Mouse (Mus musculus) liver, embryonic 16.5 days (tissue): ENCODE data around the gene Tenm3. TPM values are rescaled to one million over a fixed set of nuclear protein-coding genes. Genes with fewer than 3 reads are reported as not detected.

Source experiments
- ATAC-seq: fragments of 200-750 bp; cut with Nextera tagmentation; 2 replicates; pipeline ENCODE4 v1.8.0; 2017; ENCODE audit warnings: low read depth, mild to moderate bottlenecking, moderate number of reproducible peaks, moderate library complexity
- H3K27ac ChIP-seq: fragments of 300-500 bp; sonication (generic); 2 replicates; pipeline ENCODE4 v1.5.1; 2014; ENCODE audit warnings: mild to moderate bottlenecking, low read length
- H3K27me3 ChIP-seq: fragments of 300-500 bp; sonication (generic); 2 replicates; pipeline ENCODE4 v1.6.1; 2014; ENCODE audit warnings: low read depth, low read length, mixed read lengths; ENCODE audit not compliant: control insufficient read depth, insufficient read depth
- H3K36me3 ChIP-seq: fragments of 300-500 bp; sonication (generic); 2 replicates; pipeline ENCODE4 v1.6.1; 2014; ENCODE audit warnings: mild to moderate bottlenecking; ENCODE audit not compliant: control insufficient read depth, insufficient read depth
- H3K4me1 ChIP-seq: fragments of 300-500 bp; sonication (generic); 2 replicates; pipeline ENCODE4 v1.6.1; 2014; ENCODE audit warnings: low read depth, low read length, mixed read lengths; ENCODE audit not compliant: control insufficient read depth
- H3K4me2 ChIP-seq: fragments of 300-500 bp; sonication (generic); 2 replicates; pipeline ENCODE4 v1.6.1; 2014; ENCODE audit warnings: low read depth, low read length, mixed read lengths
- H3K4me3 ChIP-seq: fragments of 300-500 bp; sonication (generic); 2 replicates; pipeline ENCODE4 v1.5.1; 2014; ENCODE audit warnings: low read depth, mild to moderate bottlenecking, low read length
- H3K9ac ChIP-seq: fragments of 300-500 bp; sonication (generic); 2 replicates; pipeline ENCODE4 v1.6.1; 2014; ENCODE audit warnings: low read depth, low read length
- H3K9me3 ChIP-seq: fragments of 300-500 bp; sonication (generic); replicated peaks from 2 replicates; pipeline ENCODE4 v1.6.1; 2016; ENCODE audit warnings: low read length; ENCODE audit not compliant: control insufficient read depth
- WGBS: fragments of 180-500 bp; shearing (Covaris S2); extraction: QIAGEN DNeasy Blood & Tissue Kit; methylation state at CpG from one replicate; pipeline ENCODE4 v1.1.7; 2014; ENCODE audit not compliant: insufficient replicate concordance; 5-methylcytosine and 5-hydroxymethylcytosine counted together
- polyA plus RNA-seq: library from polyadenylated mRNA; unstranded; fragments of >200 nt; fragmentation: Nextera tagmentation; extraction: Ambion mirVana; gene quantifications from 2 replicates; pipeline ENCODE4 v1.2.1, GENCODE M21; 2015

Tenm3 gene
- polyA plus RNA-seq, 1 experiment from 2014 or later = 6.0 TPM

DNA sequence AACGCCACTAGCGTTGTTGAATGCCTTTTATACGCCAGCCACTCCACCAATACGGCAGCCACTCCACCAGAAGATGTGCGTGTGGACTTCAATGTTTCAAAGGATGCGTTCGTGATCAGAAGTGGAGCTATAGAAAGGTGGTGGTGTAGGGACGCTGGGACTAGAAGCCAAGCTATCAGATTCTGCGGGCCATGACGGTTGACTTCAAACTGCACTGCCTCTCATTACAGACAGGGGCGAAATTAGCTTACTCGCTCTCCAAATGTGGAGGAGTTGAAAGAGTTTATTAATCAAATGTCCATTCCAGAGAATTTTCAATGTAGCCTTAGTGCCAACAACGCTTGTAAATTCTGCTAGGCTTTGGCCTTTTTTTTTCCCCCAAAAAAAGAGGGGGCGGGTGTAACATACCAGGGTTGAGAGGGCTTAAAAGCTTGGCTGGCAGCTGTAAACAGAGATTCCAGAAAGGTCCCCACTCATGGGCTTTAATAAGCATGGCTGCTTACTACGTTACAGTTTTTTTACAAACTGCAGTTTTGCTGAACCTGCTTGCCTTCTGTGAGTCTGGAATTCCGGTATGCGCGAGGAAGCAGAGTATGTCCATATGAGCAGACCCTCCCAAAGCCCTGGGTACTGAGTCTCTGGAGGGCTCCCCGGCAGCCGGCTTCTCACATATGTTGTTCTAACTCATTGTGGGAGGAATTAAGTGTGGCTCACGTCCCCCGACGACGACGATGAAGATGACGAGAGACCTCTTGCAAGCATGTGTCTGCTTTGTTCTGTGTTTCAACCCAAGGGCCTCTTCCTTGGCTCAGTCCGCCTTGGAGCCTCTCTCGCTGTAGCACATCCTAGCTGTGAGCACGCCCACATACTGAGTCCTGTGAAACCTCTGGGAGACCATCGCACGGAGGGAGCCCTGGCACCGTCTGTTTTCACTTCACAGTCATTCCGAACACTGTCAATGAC is 361.8 kb downstream of the Tenm3 start:
- no peaks in the 10 kb centered on the region; the same call in none of the 2 replicates for H3K4me1 ChIP-seq
- no peak overlapping the region for H3K4me2 ChIP-seq
- 74% methylated on average over 33 of the region's 33 CpGs for WGBS
- H3K27me3 ChIP-seq = no peaks in the 10 kb centered on the region
- no peak overlapping the region for H3K4me3 ChIP-seq
- no peak overlapping the region for H3K27ac ChIP-seq
- ATAC-seq = no peak
- H3K36me3 ChIP-seq = no peaks in the 10 kb centered on the region
- no peaks in the 10 kb centered on the region for H3K9me3 ChIP-seq
- no peak overlapping the region for H3K9ac ChIP-seq

DNA sequence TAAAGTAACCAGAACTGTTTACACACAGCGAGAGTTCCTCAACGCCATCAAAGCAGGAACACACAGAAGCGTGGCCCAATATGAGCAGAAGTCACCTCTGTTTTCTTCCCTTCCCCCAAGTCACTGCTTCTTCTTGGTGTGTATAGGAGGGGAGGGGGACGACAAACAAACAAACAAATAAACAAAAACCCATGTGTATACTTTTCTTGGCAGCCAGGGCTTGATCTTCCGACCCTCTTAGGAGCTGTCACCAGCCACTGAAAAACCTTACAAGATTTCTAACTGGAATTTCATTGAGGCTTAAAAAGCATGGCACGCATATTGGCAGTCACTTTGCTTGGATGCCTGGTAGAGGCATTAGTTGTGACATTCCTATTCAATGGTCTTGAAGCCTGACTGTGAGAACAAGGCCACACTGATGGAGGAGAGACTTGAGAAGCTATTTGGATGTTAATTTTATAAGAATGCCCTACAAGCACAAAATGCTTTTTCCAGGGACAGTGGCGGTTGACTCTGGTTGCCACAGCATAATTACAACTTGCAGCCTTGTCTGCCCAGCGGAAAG is 366.3 kb downstream of the Tenm3 start:
- 49% methylated on average over 8 of the region's 8 CpGs for WGBS
- no peak overlapping the region for H3K27ac ChIP-seq
- H3K9me3 ChIP-seq = no peaks in the 10 kb centered on the region
- no peak overlapping the region for H3K9ac ChIP-seq
- H3K36me3 ChIP-seq = no peaks in the 10 kb centered on the region
- H3K4me2 ChIP-seq = 0 out of 2 replicates have a peak overlapping the region, but pooled peaks have one; percentile 30
- no peak for ATAC-seq
- no peaks in the 10 kb centered on the region; the same call in none of the 2 replicates for H3K4me1 ChIP-seq
- no peak overlapping the region for H3K4me3 ChIP-seq
- H3K27me3 ChIP-seq = no peaks in the 10 kb centered on the region

DNA sequence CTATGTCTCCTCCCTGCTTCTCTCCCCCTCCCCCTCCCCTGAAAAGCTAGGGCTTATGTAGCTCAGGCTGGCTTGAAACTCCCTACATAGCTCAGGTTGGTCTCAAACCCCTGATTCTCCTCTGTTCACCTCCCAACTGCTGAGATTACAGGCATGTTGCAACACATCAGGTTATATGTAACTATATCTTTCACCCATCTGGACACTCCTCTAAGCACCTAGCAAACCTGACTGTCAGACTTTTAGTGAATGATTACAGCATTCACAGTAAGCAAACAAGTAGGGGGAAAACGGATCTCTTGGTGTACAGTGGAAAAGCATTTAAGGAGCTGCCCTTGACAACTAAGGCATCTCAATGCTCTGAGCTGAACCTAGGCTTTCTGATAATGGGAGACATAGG is 366.9 kb downstream of the Tenm3 start:
- ATAC-seq = peak; percentile 80
- Histone ChIP-seq H3K27ac (no peak overlapping the region), H3K4me1 (no peaks in the 10 kb centered on the region; the same call in none of the 2 replicates), H3K9me3 (no peaks in the 10 kb centered on the region), H3K27me3 (no peaks in the 10 kb centered on the region), H3K9ac (no peak overlapping the region), H3K4me2 (0 out of 2 replicates have a peak overlapping the region, but pooled peaks have one; percentile 30), H3K4me3 (no peak overlapping the region), H3K36me3 (no peaks in the 10 kb centered on the region)
- 39% methylated on average over 1 of the region's 1 CpGs for WGBS

DNA sequence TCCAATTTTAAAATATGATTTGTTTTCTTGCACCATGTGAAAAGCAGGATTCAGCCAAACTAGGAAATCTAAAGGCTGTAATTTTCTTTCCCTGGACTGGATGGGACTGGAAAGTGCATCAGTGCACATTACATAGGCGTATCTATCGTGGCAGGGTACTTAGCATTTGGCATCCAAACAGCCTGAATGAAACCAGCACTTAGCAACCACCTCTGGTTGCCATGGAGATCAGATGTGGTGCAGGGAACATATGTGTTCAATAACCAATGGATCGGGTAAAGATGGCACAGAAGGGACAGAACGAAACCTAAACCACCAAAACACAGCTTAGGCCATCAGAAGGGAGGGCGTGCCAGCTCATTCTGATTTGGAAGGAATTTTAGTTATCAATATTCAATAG is 376.1 kb downstream of the Tenm3 start:
- no peak for ATAC-seq

DNA sequence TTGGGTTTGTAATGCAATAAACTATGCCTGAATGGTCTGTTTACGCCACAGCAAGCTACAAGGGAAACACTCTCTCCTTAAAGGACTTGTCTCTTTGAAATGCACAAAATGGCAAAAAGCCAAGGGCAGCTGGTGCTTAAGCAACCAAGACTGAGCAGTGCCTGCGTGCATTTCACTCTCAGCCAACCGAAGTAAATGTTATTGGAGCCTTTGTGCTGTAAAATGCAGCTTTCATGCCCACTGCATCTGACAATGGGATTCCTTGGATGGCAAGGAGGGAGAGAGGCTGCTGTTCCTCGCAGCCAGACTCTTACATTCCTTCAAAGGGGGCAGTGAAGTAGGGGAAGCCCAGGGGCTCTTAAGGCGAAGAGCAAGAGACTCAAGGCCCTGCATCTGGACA is 385.4 kb downstream of the Tenm3 start:
- no peak overlapping the region for H3K9ac ChIP-seq
- no peaks in the 10 kb centered on the region for H3K27me3 ChIP-seq
- no peak overlapping the region for H3K4me3 ChIP-seq
- no peak overlapping the region for H3K27ac ChIP-seq
- ATAC-seq = no peak
- H3K36me3 ChIP-seq = no peaks in the 10 kb centered on the region
- WGBS = 38% methylated on average over 5 of the region's 5 CpGs
- no peaks in the 10 kb centered on the region for H3K9me3 ChIP-seq
- no peak overlapping the region for H3K4me2 ChIP-seq
- H3K4me1 ChIP-seq = no peaks in the 10 kb centered on the region

More for the DNA sequence above, 376.1 kb downstream of the Tenm3 start:
- Histone ChIP-seq H3K4me1 (no peaks in the 10 kb centered on the region), H3K9me3 (no peaks in the 10 kb centered on the region; the same call in 1 of the 2 replicates), H3K36me3 (no peaks in the 10 kb centered on the region), H3K4me3 (no peak overlapping the region), H3K27me3 (no peaks in the 10 kb centered on the region), H3K9ac (no peak overlapping the region), H3K27ac (no peak overlapping the region), H3K4me2 (no peak overlapping the region)
- WGBS = 74% methylated on average over 5 of the region's 5 CpGs

DNA sequence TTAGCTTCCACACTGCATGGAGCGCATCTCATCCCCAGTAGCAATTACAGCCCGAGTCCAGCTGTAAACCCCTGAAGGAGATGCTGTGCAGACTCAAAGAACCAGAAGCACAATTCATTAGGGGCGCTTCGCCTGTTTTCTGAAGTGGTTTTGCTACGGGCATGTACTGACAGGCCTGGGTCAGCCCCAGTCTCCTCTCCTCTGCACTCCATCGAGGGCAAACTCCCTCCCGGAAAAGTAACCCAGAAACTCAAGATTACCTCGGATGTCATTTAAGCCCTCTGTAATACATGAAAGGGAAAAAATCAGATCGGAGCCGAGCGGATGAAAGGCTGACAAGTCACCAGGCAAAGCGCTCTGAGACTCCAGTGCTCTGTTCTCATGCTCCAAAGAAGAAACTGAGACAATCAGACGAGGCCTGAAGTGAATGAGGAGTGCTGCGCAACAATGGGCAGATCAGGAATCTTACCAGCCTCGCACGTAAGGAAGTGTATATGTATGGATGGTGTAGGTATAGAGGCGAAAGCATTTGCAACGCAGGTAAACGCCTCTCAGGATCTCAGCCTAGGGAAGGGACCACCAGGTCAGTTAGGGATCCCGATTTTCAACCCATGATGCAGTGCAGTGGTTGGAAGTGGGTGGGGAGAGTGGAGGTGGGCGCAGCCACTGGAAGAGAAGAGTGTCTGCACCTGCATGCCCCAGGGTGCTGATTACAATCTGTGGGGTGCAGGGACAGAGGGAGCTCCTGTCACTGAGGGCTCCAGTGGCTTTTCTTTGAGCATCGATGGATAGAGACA is 387.2 kb downstream of the Tenm3 start:
- H3K27ac ChIP-seq = no peak overlapping the region
- H3K9me3 ChIP-seq = no peaks in the 10 kb centered on the region
- ATAC-seq = no peak
- H3K4me2 ChIP-seq = no peak overlapping the region
- H3K4me1 ChIP-seq = no peaks in the 10 kb centered on the region
- no peak overlapping the region for H3K4me3 ChIP-seq
- WGBS = 54% methylated on average over 22 of the region's 22 CpGs
- no peaks in the 10 kb centered on the region for H3K36me3 ChIP-seq
- no peak overlapping the region for H3K9ac ChIP-seq
- no peaks in the 10 kb centered on the region for H3K27me3 ChIP-seq

DNA sequence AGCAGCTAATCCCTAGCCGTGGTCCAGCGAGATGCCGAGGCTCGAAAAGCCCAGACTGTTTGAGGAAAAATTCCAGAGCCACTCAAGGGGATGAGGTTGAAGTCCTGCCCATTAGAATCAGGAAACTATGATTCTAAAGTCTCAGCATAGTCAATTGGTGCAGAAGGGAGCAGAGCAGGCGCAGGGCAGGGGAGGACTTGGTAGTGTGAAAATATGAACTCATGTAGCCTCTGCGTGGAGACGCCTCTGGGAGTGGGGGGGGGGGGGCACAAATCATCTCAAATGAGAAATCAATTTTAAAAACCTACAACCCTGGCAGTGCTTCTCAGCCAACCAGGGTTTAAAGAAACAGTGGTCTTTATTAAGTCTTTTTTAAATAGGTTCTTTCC is 392.5 kb downstream of the Tenm3 start:
- WGBS = 60% methylated on average over 7 of the region's 7 CpGs
- no peak for ATAC-seq

DNA sequence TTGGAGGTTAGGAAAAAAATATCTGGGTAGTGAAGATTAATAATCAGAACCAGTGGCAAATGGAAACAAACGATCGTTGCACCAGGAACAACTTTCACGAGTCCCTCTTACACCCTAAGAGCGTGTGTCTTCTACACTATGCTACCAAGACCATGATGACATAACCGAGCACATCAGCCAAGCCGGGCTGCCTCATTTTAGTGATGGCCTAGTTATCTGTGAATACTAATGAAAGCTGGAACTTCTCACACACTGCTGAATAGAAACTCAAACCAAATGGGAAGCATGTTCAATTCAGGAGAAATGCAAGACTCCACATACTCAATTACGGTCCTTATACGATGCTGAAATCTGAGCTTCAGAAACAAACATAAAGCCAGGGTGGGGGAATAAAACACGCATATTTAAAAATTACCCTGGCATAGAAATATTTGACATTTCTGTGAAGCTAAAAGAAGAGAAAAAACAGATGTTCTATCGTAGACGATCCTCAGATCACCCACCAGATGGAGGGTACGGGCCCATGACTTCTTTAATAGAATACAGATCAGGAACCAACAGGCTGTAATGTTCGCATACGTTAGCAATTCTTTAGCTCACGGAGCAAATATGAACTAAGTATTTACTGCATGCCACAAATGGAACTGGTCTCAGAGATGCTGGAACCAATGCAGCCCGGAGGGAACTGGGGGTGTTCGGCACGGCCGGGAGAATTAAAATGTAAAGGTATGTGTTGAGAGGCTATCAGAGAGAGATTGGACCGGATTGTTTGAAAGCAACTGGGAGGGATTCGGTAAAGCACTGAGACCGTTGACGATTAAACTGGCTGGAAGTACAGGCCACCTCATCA is 393.1 kb downstream of the Tenm3 start:
- no peaks in the 10 kb centered on the region for H3K4me1 ChIP-seq
- 75% methylated on average over 23 of the region's 23 CpGs for WGBS
- no peak for ATAC-seq

More for the DNA sequence above, 392.5 kb downstream of the Tenm3 start:
- H3K27ac ChIP-seq = no peak overlapping the region
- H3K4me1 ChIP-seq = no peaks in the 10 kb centered on the region
- no peak overlapping the region for H3K4me3 ChIP-seq
- H3K9ac ChIP-seq = no peak overlapping the region
- H3K9me3 ChIP-seq = no peaks in the 10 kb centered on the region
- H3K27me3 ChIP-seq = no peaks in the 10 kb centered on the region
- no peaks in the 10 kb centered on the region for H3K36me3 ChIP-seq
- H3K4me2 ChIP-seq = no peak overlapping the region

More for the DNA sequence above, 393.1 kb downstream of the Tenm3 start:
- Histone ChIP-seq H3K36me3 (no peaks in the 10 kb centered on the region), H3K4me2 (no peak overlapping the region), H3K9ac (no peak overlapping the region), H3K27me3 (no peaks in the 10 kb centered on the region), H3K27ac (no peak overlapping the region), H3K9me3 (no peaks in the 10 kb centered on the region), H3K4me3 (no peak overlapping the region)
